Comparison of ENCODE assay signal across 7 mouse cellular contexts in genomic region chr6:39810612-39811116, GRCm38 (mm10). TPM values are rescaled to one million over a fixed set of nuclear protein-coding genes. Genes with fewer than 3 reads are reported as not detected.
DNase-seq lines count a peak whose midpoint lies in the region; ATAC-seq and TF ChIP-seq lines count a peak whose summit lies in the region.

Gene Mrps33 (minus strand): TSS chr6:39810988.

- no peak within 1 kb of the TSS; the same call in 1 of the 2 replicates for H3K27ac ChIP-seq in intestine, postnatal 0 days (ENCODE audit: low read depth, low read length)
- peak within 1 kb of the TSS; percentile 15; the same call in 1 of the 2 replicates for H3K27ac ChIP-seq in midbrain, embryonic 12.5 days (replicated peaks)
- peak within 1 kb of the TSS; percentile 14; the same call in 1 of the 2 replicates for H3K27ac ChIP-seq in small intestine, adult 2 months (ENCODE audit: insufficient read depth, low read depth, low read length)

- WGBS in intestine, postnatal 0 days, result under 1% methylated on average over 40 of the region's 40 CpGs
- WGBS in midbrain, embryonic 12.5 days, result under 1% methylated on average over 40 of the region's 40 CpGs
- WGBS in small intestine, adult 2 months, result under 1% methylated on average over 40 of the region's 40 CpGs

- H3K4me3 ChIP-seq in intestine, postnatal 0 days (ENCODE audit: low read depth, low read length), result peak within 1 kb of the TSS; percentile 76
- peak within 1 kb of the TSS; percentile 71 for H3K4me3 ChIP-seq in midbrain, embryonic 12.5 days
- peak within 1 kb of the TSS; percentile 79 for H3K4me3 ChIP-seq in small intestine, adult 2 months (ENCODE audit: low read depth, low read length)

- peak within 1 kb of the TSS; percentile 70 for H3K4me2 ChIP-seq in intestine, postnatal 0 days (replicated peaks; ENCODE audit: low read depth)
- H3K4me2 ChIP-seq in midbrain, embryonic 12.5 days (replicated peaks), result peak within 1 kb of the TSS; percentile 66

- no peaks in the 10 kb centered on the region for H3K4me1 ChIP-seq in intestine, postnatal 0 days (replicated peaks; ENCODE audit: control insufficient read depth, insufficient read depth, low read length)
- H3K4me1 ChIP-seq in midbrain, embryonic 12.5 days, result peaks cover 17% of the 10 kb centered on the region; the same call in 1 of the 2 replicates
- H3K4me1 ChIP-seq in small intestine, adult 2 months (ENCODE audit: control insufficient read depth, insufficient read depth, insufficient read length, low read length), result no peaks in the 10 kb centered on the region

- H3K9ac ChIP-seq in intestine, postnatal 0 days (ENCODE audit: low read depth, low read length), result peak within 1 kb of the TSS; percentile 63
- H3K9ac ChIP-seq in midbrain, embryonic 12.5 days (replicated peaks), result peak within 1 kb of the TSS; percentile 67

- H3K36me3 ChIP-seq in intestine, postnatal 0 days (ENCODE audit: control insufficient read depth, insufficient read depth), result no peaks in the 10 kb centered on the region
- H3K36me3 ChIP-seq in midbrain, embryonic 12.5 days, result no peaks in the 10 kb centered on the region
- no peaks in the 10 kb centered on the region for H3K36me3 ChIP-seq in small intestine, adult 2 months (ENCODE audit: control insufficient read depth, insufficient read depth, low read length)

- no peaks in the 10 kb centered on the region for H3K9me3 ChIP-seq in intestine, postnatal 0 days (ENCODE audit: control insufficient read depth)
- no peaks in the 10 kb centered on the region for H3K9me3 ChIP-seq in midbrain, embryonic 12.5 days

- peak; percentile 99 for ATAC-seq in intestine, postnatal 0 days
- peak; percentile 98 for ATAC-seq in midbrain, embryonic 12.5 days (ENCODE audit: low FRiP score, low read depth)

- peak; percentile 84 for TF ChIP-seq POLR2A in small intestine, adult 2 months (IDR thresholded peaks at IDR 0.05; ENCODE audit: low read depth, low read length)

- no peaks in the 10 kb centered on the region for H3K27me3 ChIP-seq in intestine, postnatal 0 days (replicated peaks; ENCODE audit: control insufficient read depth, insufficient read depth, low read length)
- no peaks in the 10 kb centered on the region for H3K27me3 ChIP-seq in midbrain, embryonic 12.5 days
- H3K27me3 ChIP-seq in small intestine, adult 2 months (ENCODE audit: control insufficient read depth, insufficient read depth, low read length), result no peaks in the 10 kb centered on the region

- intact Hi-C loops in left cerebral cortex, postnatal 4 days (cut with DNase I), result no loop called here

- TF ChIP-seq CTCF in intestine, postnatal 0 days (IDR thresholded peaks at IDR 0.05; ENCODE audit: low read depth), result peak; percentile 100
- TF ChIP-seq CTCF in small intestine, adult 2 months (IDR thresholded peaks at IDR 0.05; ENCODE audit: extremely low read depth, insufficient read length, insufficient replicate concordance, low read depth, low read length), result peak; percentile 97

- peak; percentile 96 for DNase-seq in adrenal gland, adult 8-10 months
- DNase-seq in embryo, embryonic 9.5 days (ENCODE audit: extremely low spot score), result peak; percentile 99
- DNase-seq in gonadal fat pad, adult 2 months (ENCODE audit: low read depth), result peak; percentile 61
- peak; percentile 98 for DNase-seq in left cerebral cortex, postnatal 4 days

RNA-seq across cellular contexts. Expression of gene Mrps33, which starts in this region (rescaled TPM):
- total RNA-seq in adrenal gland, adult 8-10 months (2022), result 10 to 100 TPM; 52.2 to 76.7 (median 72.3) TPM
- 125 and 129 TPM in 2 replicates for polyA plus RNA-seq in gonadal fat pad, adult 2 months (2012; rRNA removed)
- polyA plus RNA-seq in intestine, postnatal 0 days (2015; fragmentation: Nextera tagmentation; extraction: Ambion mirVana), result 194 and 209 TPM in 2 replicates
- 10 to 100 TPM; 81.4 to 95.0 TPM for total RNA-seq in left cerebral cortex, postnatal 4 days (2021)
- 230 and 231 TPM in 2 replicates for polyA plus RNA-seq in midbrain, embryonic 12.5 days (2016; fragmentation: Nextera tagmentation; extraction: Ambion mirVana)
- 11.4 and 15.4 TPM in 2 replicates for polyA plus RNA-seq in small intestine, adult 2 months (2012; rRNA removed)
